Mouse (Mus musculus): ENCODE measurements around the gene Cep104.

Gene Cep104

DNA sequence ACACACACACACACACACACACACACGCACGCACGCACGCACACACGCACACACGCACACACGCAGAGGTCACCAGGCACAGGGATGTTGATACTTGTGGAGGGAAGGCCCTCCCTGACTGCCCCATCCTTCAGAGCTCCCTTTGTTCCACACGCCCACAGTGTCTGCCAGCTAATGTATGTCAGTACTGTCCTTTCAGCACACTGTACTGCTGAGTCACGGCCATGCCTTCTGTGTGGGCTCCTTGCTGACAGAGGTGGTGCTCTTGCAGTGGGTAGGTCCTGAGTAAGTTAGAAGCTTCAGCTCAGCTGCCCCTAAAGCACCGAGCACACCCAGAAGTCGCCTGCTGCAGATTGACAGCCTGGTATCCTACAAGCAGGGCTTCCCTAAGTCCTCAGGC is 5.5 kb downstream of the Cep104 start:
- ATAC-seq (ENCODE audit: insufficient number of reproducible peaks, low FRiP score, low TSS enrichment) = no peak

DNA sequence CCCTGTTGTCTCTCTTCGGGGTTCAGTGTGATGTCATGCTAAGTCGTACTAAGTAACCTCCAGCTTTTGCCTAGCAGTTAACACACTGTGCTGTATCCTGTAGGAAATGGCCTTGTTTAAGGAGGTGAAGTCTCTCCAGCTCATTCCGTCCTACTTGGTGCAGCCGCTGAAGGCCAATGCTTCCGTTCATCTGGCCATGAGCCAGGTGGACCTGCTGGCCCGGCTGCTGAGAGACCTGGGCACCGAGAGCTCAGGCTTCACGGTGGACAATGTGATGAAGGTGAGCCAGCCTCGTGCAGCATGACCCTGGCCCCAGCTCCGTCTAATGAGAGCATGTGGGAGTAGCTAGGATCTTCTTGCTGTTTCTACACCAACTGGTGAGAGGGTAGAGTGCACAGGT is 17.7 kb downstream of the Cep104 start:
- no peak for ATAC-seq (ENCODE audit: insufficient number of reproducible peaks, low FRiP score, low TSS enrichment)

DNA sequence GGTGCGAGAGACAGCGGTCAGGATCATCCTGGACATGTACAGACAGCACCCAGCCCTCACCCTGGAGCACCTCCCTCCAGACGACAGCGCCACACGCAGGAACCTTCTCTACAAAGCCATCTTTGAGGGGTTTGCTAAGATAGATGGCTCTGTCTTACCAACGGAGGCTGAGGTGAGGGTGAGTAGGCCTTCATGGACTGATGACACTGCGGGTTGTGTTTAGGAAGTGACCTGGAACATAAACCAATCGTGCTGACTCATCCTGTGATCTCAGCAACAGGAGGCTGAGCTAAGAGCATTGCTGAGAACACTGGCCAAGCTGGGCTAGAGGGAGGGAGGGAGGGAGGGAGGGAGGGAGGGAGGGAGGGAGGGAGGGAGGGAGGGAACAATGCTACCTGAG is 18.5 kb downstream of the Cep104 start:
- no peak for ATAC-seq (ENCODE audit: insufficient number of reproducible peaks, low FRiP score, low TSS enrichment)

DNA sequence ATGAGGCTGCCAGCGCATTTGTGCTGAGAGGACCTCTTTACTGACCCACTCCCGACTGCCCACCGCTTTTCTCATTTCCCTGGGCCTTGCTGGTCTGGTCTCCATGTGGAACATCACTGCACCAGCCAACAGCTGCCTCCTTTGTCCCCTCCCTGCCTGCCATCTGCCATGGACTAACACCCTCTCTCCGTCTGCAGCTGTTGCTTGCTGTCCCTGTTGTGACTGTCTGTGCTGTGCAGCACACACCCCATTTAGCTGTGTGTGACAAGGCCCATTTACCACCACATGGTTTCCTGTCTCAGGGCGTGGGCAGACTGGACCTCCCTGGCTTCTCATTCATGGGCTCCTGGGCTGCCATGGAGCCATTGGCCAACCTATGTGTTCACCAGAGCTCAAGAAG is 30.5 kb downstream of the Cep104 start:
- no peak for ATAC-seq (ENCODE audit: insufficient number of reproducible peaks, low FRiP score, low TSS enrichment)

DNA sequence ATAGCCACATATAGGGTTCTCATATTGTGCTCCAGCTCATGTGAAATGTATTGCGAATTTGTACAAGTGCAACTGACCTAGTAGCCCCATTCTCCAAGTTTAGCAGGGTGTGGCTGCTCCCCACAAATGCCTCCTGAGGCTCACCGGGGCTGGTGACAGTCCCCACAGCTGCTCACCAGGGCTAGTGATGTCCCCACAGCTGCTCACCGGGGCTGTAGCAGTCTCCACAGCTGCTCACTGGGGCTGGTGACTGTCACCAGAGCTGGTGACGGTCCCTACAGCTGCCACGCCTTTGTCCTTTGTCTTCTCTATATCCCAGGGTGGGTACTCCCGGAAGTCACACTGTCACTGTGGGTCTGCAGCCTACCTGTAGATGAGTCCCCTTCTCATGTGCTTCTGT is 31.3 kb downstream of the Cep104 start:
- ATAC-seq (ENCODE audit: insufficient number of reproducible peaks, low FRiP score, low TSS enrichment) = no peak

DNA sequence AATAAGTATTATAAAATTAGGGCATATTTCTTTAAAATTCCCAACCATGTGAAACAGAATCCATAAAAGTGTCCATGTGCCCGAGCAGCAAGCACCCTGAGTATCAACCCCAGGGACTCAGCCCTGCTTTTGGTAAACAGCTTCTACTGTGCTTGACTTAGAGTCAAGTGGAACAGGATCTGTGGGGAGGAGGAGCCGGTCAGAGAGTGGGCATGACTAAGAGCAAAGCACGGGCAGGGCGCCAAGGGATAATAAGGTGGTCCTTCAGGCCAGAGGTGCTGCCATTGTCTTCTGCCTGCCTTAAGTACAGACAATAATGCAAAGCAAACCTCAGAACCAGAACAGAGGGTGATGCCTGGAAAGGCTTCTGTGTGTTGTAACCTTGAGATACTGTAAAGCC is 32.8 kb downstream of the Cep104 start:
- no peak for ATAC-seq (ENCODE audit: insufficient number of reproducible peaks, low FRiP score, low TSS enrichment)

DNA sequence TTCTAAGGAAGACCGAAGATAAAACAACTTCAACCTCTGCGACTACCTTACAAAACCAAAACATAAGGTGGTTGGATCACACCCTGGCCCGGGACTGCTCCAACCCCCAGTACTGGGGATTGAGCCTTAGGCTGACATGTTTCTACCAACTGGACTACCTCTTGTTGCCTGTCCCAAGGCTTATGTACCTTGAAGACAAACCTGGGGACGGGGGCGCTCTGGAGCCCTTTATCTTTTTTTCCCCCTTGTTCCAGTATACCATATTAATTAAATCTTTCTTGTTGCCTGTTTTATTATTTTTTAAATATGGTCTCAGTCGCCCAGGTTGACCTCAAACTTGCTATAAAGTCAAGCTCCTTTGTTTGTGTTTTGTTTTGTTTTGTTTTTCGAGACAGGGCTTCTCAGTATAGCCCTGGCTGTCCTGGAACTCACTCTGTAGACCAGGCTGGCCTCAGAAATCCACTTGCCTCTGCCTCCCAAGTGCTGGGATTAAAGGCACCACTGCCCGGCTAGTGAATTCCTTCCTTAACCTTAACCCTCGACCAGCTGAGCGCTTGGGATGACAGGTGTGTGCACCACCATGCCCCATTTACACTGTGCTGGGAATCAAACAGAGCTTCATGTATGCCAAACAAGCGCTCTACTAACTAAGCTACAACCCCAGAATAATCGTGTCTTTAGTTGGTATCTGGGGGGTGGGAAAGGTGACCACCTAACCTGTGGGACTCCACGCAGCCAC is 36.1 kb downstream of the Cep104 start:
- ATAC-seq (ENCODE audit: insufficient number of reproducible peaks, low FRiP score, low TSS enrichment) = 0 out of 2 replicates have a peak, but pooled peaks have one; percentile 19

DNA sequence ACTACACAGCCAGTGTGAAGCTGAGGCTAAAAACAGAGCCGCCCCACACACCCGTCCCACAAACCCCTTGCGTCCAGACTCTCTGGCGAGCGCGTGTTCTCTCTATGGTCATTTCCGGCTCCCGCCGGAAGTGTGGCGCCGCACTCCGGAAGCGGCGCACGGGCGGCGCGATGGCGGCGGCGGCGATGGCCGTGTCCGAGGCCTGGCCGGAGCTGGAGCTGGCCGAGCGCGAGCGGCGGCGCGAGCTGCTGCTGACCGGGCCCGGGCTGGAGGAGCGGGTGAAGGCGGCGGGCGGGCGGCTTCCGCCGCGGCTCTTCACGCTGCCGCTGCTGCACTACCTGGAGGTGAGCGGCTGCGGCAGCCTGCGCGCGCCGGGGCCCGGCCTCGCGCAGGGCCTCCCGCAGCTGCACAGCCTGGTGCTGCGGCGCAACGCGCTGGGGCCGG is 36.7 kb downstream of the Cep104 start, which contains the start of gene Lrrc47:
Gene Lrrc47 (plus strand): TSS at position 86 of the 444 bp plus-strand sequence.
- peak; percentile 91 for ATAC-seq (ENCODE audit: insufficient number of reproducible peaks, low FRiP score, low TSS enrichment)

DNA sequence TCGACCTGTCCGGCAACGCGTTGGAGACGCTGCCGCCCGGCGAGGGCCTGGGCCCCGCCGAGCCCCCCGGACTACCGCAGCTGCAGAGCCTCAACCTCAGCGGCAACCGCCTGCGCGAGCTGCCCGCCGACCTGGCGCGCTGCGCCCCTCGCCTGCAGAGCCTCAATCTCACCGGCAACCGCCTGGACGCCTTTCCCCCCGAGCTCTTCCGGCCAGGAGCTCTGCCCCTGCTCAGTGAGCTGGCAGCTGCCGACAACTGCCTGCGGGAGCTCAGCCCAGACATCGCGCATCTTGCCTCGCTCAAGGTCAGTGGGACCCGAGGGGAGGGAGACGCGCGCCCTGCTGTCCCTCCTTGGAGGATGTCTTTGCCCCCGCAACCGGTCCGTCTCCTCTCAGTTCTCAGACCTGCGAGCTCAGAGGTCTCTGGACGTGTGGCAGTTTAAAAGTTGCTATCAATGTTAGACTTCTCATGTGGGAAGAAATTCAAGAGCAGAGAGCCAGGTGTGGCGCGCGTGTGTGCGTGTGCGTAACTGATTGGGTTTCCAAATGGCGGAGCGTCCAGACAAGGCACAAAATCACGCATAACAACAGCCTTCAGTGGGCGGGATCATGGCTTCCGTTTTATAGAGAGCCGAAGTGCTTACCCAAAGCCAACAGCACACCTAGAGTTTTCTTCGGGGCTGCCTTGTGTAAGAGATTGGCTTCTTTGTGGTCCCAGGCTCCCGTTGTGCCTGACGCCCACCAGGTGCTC is 37.3 kb downstream of the Cep104 start:
- ATAC-seq (ENCODE audit: insufficient number of reproducible peaks, low FRiP score, low TSS enrichment) = no peak

DNA sequence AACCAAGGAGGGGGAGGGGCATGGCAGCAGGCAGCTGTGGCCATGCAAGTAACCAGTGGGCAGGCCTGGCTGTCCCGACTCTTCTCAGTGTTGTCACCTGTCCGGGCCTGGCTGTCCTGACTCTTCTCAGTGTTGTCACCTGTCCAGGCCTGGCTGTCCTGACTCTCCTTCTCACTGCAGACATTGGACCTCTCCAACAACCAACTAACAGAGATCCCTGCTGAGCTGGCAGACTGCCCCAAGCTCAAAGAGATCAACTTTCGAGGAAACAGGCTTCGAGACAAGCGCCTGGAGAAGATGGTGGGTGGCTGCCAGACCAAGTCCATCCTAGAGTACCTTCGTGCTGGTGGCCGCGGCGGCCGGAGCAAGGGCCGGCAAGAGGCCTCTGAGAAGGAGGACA is 40.5 kb downstream of the Cep104 start:
- ATAC-seq (ENCODE audit: insufficient number of reproducible peaks, low FRiP score, low TSS enrichment) = no peak

DNA sequence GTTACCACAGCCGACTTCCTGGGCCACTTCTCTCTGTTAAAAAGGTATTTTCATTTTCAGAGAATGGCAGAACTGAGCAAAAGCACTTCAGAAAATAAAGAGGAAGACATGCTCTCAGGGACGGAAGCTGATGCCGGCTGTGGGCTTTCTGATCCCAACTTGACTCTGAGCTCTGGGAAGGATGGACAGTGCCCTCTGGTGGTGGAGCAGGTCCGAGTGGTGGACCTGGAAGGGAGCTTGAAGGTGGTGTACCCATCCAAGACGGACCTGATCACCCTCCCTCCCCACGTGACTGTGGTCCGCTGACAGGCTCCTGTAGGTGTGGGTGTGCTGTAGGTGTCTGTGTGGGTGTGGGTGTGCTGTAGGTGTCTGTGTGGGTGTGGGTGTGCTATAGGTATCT is 44.6 kb downstream of the Cep104 start:
- ATAC-seq (ENCODE audit: insufficient number of reproducible peaks, low FRiP score, low TSS enrichment) = no peak

DNA sequence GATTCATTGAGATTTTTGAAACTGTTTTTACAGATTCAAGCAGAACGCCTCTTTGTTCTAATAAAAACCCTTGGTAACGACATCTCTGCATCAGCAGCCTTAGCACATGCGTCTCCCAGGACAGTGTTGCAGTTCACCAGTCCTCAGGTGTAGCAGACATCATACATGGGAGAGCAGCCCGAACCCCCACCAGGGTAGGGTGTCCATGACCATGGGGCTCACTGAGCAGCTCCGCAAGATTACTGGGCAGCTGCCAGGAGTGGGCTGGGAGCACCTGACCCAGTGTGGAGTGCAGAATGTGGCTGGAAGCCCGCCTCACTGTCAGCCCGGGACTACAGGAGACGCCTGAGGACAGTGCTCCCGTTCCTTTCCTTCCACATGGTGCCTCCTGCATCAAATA is 46.4 kb downstream of the Cep104 start:
- no peak for ATAC-seq (ENCODE audit: insufficient number of reproducible peaks, low FRiP score, low TSS enrichment)

DNA sequence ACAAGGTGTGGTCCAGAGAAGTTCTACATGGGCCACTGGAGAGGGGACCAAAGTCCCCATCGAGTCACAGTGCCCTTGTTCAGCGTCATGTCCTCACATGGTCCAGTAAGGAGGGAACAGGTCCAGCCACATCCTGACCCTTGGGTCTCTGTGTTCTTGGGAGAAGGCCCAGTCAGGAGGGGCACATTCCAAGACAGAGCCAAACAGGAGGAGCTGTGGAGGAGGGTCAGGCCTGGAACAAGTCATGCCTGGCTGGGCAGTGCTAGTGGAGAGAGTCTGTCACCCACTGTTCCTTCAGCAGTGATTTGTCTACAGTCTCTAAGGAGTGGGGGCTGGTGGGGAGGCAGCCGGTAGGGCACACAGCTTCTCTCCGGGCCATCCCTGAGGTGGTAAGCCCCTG is 47.4 kb downstream of the Cep104 start:
- ATAC-seq (ENCODE audit: insufficient number of reproducible peaks, low FRiP score, low TSS enrichment) = no peak

DNA sequence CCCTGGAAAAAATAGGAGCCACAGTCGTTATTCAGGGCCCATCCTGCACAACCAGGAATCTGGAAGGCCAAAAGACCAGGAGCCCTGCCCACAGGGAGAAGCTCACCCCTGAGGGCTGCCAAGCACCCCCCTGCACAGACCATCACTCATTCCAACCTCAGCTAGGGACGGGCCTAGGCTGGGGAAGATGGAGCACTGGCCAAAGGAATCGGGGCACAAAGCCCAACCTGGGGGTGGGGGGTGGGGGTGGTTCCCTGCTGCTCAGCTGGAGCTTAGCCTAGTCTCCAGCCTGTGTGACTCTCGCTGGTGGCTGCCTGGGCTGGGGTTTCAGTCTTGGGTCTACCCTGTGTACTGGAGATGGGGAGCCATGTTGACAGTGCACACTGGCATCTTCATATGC is 47.9 kb downstream of the Cep104 start:
- no peak for ATAC-seq (ENCODE audit: insufficient number of reproducible peaks, low FRiP score, low TSS enrichment)

DNA sequence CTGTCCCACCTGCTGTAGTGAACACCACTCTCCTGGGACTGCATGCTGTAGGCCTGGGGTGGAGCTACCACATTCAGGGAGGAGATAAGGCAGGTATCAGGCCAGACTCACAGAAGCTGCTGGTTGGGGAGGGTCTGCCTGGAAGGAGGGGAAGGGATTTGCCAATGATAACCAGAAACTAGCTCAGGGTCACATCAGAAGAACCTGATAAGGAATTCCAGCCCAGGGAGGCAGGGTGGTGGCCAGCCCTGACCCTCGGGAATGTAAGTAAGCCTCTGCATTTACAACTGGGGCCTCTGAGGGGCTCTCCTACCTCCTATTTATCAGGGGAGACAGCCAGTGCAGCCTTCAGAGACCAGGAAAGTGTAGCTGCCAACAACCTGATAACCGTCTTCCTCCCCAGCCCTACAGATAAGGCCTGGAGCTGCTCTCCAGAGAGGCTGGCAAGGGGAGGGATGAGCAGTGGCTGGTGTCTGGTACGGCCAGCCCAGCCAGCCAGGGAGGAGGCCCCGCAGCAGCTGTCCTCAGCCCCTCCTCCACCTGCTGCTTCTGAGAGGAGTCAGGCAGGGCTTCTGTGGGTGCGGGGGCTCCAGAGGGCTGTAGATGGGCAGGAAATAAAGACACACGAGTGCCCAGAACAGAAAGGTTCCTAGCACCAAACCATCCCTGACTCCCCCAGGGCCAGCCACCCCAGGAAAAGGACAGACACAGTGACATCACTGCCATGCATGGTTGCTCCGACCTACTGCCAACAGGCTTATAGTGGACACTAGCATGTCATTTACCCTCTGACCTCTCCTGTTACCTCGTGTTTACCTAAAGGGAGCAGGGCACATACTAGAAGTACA is 49.0 kb downstream of the Cep104 start:
- no peak for ATAC-seq (ENCODE audit: insufficient number of reproducible peaks, low FRiP score, low TSS enrichment)

DNA sequence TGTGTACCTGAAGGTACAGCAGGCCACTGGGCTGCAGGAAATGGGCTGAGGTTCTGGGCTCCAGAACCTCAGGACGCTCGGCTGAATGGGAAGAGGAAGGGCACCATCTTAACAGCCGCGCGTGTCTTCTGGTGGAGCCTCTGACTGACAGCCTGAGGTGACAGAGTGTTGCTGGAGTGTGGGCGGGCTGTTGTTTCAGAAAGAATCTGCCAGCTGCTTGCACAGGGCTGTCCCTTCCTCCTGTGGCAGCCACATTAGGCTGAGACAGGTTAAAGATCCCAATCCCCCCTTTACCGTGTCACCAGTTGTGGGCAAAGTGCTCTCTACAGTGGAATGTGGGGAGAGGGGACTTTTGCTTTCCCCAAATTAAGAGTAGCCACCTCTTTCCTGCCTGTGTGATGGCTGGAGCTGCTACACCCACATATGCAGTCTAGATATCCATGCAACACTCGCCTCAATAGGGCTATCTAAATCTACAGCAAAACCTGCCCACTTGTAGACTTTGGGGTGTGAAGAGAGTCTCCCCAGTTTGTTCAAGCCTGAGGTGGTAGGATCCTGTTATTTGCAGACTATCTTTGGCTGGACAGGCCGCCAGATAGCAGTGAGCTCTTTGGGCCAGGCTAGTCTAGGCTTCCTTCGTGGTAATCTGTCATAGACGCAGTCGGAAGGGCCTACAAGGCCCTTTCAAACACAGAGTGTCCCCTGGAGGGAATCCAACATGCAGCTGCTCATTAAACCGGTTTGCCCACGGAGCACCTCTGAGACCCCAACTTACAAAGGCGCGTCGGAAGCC is 49.9 kb downstream of the Cep104 start:
- ATAC-seq (ENCODE audit: insufficient number of reproducible peaks, low FRiP score, low TSS enrichment) = no peak

DNA sequence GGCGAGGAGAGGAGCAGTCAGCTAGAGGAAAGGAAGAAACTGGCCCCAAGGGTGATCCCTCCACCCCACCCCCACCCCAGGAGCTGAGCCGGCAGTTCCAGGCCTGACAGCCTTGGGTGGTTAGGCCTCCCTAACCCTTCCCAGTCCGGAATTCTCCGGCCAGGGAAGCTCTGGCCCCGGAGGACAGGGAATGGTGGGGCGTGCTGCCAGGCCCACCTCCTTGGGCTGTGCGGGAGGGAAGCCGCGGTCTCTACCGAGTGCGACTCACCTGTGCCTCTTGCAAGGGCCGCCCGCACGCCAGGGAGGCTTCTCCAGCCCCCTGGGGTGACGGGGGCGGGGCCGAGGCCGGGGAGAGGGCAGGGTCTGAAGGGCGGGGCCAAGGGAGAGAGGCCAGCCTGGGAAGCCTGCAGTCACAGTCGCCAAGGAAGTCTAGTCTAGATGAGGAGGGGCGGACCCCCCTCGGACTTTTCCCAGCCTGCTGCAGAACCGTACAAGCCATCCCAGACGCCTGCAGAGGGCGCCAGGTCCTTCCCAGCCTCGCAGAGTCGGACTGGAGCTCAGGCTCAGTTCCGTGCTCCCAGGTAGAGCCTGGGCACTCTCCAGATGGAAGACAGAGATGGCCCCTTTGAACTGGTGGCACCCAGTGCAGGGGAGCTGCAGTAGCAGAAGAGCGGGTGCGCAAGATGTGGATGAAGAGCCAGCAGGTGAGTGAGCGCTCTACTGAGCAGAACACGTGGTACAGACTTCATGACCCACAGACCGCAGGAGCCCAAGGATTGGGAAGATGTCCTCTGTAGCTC is 50.8 kb downstream of the Cep104 start, which contains the start of gene Smim1:
Gene Smim1 (minus strand): TSS at position 590 of the 800 bp plus-strand sequence.
- peak; percentile 50; the same call in 1 of the 2 replicates for ATAC-seq (ENCODE audit: insufficient number of reproducible peaks, low FRiP score, low TSS enrichment)

DNA sequence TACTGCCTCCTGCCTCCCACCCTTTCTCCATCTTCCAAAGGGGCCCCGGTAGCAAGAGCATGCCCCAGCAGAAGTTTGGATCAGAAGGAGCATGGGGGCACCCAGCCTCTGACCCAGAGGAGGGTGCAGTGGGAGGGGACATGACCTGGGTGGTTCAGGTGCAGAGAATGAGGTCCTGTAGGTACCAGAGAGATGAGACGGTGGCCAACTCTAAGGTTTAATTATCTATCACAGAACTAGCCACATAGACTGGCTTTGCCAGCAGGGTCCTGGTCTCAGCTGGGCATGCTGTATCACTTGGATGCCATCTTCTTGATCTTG is 51.4 kb downstream of the Cep104 start:
- ATAC-seq (ENCODE audit: insufficient number of reproducible peaks, low FRiP score, low TSS enrichment) = no peak

DNA sequence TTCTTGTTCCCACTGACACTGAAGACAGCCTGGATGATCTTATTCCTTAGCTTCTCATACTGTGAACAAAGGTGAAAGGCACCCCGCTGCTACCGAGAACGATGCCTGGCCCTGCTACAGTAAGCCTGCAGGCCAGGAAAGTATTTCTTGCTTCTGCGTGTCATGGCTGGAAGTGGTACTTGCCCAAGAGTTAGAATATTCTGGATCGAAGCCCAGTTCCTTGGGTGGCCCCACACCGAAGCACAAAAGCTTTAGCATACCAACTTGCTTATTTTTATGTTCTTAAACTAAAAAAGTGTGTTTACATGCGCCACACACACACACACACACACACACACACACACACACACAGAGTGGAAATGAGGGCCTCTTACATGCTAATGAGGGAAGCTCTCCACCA is 53.1 kb downstream of the Cep104 start:
- ATAC-seq (ENCODE audit: insufficient number of reproducible peaks, low FRiP score, low TSS enrichment) = no peak
